Mouse (Mus musculus) adrenal gland, postnatal 25 days (tissue): ENCODE data around the gene Wdr63. TPM values are rescaled to one million over a fixed set of nuclear protein-coding genes. Genes with fewer than 3 reads are reported as not detected.

Source experiments
- DNase-seq: peaks from one replicate; pipeline ENCODE4 v3.0.0; 2021; ENCODE audit warnings: mixed read lengths
- long read RNA-seq: library from polyadenylated mRNA; stranded (forward); transcript quantifications from one replicate; pipeline ENCODE4 v2.0.0, GENCODE M21; 2021
- total RNA-seq: library from RNA; stranded (reverse); gene quantifications from 2 replicates; pipeline ENCODE4 v1.2.3, GENCODE M21; 2021

Gene Wdr63
- not detected in 2 replicates for total RNA-seq
- long read RNA-seq, result 0 reads

- peak; percentile 7 for DNase-seq
Observed at GRCm38 (mm10) chr3:146107921-146108571, at the start of gene Wdr63. Gene Wdr63 (minus strand): TSS chr3:146108130.

GRCm38 (mm10) chr3:146156811-146157210 lies 48.9 kb upstream of the Wdr63 start:
- DNase-seq, result no peak

- no peak for DNase-seq
Observed at GRCm38 (mm10) chr3:146155628-146156576, 48.0 kb upstream of the Wdr63 start.

GRCm38 (mm10) chr3:146153862-146154611 lies 46.1 kb upstream of the Wdr63 start:
- DNase-seq, result no peak

GRCm38 (mm10) chr3:146152913-146153312 lies 45.0 kb upstream of the Wdr63 start:
- DNase-seq, result no peak

- DNase-seq, result no peak
Observed at GRCm38 (mm10) chr3:146152348-146152747, 44.4 kb upstream of the Wdr63 start.

- DNase-seq, result no peak
Observed at GRCm38 (mm10) chr3:146151755-146152154, 43.8 kb upstream of the Wdr63 start.

- DNase-seq, result no peak
Observed at GRCm38 (mm10) chr3:146151328-146151727, 43.4 kb upstream of the Wdr63 start.

- no peak for DNase-seq
Observed at GRCm38 (mm10) chr3:146150560-146150959, 42.6 kb upstream of the Wdr63 start.

GRCm38 (mm10) chr3:146150058-146150400 lies 42.1 kb upstream of the Wdr63 start:
- peak; percentile 51 for DNase-seq

- DNase-seq, result peak; percentile 8
Observed at GRCm38 (mm10) chr3:146149156-146150057, 41.5 kb upstream of the Wdr63 start, which contains the start of gene Mcoln2. Gene Mcoln2 (plus strand): TSS chr3:146149833.

GRCm38 (mm10) chr3:146146131-146146530 lies 38.2 kb upstream of the Wdr63 start:
- no peak for DNase-seq

- DNase-seq, result no peak
Observed at GRCm38 (mm10) chr3:146145501-146145900, 37.6 kb upstream of the Wdr63 start.

GRCm38 (mm10) chr3:146142523-146142922 lies 34.6 kb upstream of the Wdr63 start:
- DNase-seq, result no peak

- DNase-seq, result no peak
Observed at GRCm38 (mm10) chr3:146140276-146140675, 32.3 kb upstream of the Wdr63 start.

GRCm38 (mm10) chr3:146136422-146136821 lies 28.5 kb upstream of the Wdr63 start:
- DNase-seq, result no peak

GRCm38 (mm10) chr3:146135417-146135816 lies 27.5 kb upstream of the Wdr63 start:
- DNase-seq, result no peak

GRCm38 (mm10) chr3:146134834-146135233 lies 26.9 kb upstream of the Wdr63 start:
- no peak for DNase-seq

GRCm38 (mm10) chr3:146127205-146127604 lies 19.3 kb upstream of the Wdr63 start:
- no peak for DNase-seq

- no peak for DNase-seq
Observed at GRCm38 (mm10) chr3:146123464-146123825, 15.5 kb upstream of the Wdr63 start.

GRCm38 (mm10) chr3:146122807-146123463 lies 15.0 kb upstream of the Wdr63 start:
- DNase-seq, result no peak
